Mouse (Mus musculus) MEL (cell line): ENCODE measurements around the gene Gm10563.

Experiments
- POLR2A ChIP-seq, 2 experiments: IDR thresholded peaks; 2 replicates each; pipeline ENCODE4 v1.6.1; 2011 to 2012; ENCODE audit warnings: low read length in 2 of 2, mild to moderate bottlenecking in 2 of 2, control low read depth in 1 of 2, improper control_type of control experiment in 1 of 2, low read depth in 1 of 2, moderate library complexity in 1 of 2; ENCODE audit not compliant: control insufficient read depth in 1 of 2, insufficient read depth in 1 of 2, poor library complexity in 1 of 2
- POLR2AphosphoS2 ChIP-seq: IDR thresholded peaks from 2 replicates; pipeline ENCODE4 v1.6.1; 2011; ENCODE audit warnings: low read length, improper control_type of control experiment

DNA sequence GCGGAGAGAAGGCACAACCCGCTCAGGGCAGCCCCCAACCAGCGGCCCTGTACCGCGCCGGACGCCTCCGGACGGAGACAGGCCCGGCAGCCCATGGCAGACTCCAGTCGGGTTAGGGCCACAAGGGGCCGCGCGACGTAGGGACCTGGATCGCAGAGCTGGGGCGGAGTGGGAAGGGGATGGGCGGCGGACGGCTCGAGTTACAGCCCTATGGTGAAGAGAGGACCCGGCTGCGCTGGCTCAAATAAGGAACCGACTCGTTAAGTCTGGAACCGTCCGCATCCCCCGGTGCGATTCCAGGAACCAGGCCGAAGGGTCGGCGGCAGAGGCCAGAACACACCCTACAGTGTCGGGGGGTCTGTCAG, 7.9 kb upstream of the Gm10563 start, which contains the start of gene Mmp23:
- no peak for TF ChIP-seq POLR2AphosphoS2
- TF ChIP-seq POLR2A (IDR thresholded peaks at IDR 0.05; ENCODE audit: control insufficient read depth in 1 of 2, insufficient read depth in 1 of 2, low read depth in 1 of 2, low read length in 2 of 2, poor library complexity in 1 of 2) = no peak
